Mouse (Mus musculus): ENCODE measurements around the gene Rag2.

- peak; percentile 84 for TF ChIP-seq CTCF (IDR thresholded peaks at IDR 0.05)
- TF ChIP-seq EP300 (IDR thresholded peaks at IDR 0.05): no peak
These were observed 53.9 kb downstream of the Rag2 start, which contains the start of gene Traf6 for GRCm38 (mm10) chr2:101678236-101679021.
